Mouse (Mus musculus) NIH3T3 (cell line): ENCODE results near the gene Mag.

Source experiments
- DNase-seq: peaks from one replicate; pipeline ENCODE4 v3.0.0-alpha.2; 2012; ENCODE audit warnings: low read depth

Gene Mag

DNA sequence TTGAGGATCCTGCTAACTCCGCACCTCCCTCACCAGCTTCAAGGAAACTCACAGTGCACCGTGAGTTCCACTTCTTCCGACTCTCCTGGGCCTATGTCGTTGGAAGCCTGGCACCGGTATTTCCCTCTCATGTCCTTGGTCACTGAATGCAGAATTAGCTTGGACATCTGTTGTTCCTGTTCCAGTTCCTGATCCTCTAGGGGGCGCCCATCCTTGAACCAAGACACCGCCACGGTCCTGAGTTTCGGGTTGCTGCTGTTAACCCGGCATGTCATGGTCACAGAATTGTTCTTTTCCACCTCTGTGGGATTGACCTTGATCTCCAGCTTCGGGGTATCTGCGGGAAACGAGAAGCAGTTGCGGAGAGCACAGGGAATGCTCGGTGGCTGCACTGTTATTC is 41.6 kb downstream of the Mag start:
- peak; percentile 66 for DNase-seq

DNA sequence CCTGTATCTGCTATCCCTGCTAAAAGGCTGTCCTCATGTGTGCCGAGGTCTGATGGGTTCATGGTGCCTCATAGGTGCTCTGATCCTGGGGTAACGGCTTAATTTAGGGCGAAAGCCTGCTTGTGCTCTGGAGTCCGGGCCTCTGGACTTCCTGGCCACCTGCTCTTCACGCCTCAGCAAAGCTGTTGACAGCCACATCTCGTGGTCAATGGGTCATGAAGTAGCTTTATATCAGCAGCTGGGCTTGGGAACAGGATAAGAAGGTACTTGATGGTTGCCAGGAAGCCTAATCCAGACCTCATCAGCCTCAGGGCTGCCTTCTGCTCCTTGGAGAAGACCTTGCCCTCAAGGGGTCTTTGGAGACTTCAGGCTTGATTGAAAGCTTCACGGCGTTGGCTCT is 51.3 kb downstream of the Mag start:
- DNase-seq = no peak

DNA sequence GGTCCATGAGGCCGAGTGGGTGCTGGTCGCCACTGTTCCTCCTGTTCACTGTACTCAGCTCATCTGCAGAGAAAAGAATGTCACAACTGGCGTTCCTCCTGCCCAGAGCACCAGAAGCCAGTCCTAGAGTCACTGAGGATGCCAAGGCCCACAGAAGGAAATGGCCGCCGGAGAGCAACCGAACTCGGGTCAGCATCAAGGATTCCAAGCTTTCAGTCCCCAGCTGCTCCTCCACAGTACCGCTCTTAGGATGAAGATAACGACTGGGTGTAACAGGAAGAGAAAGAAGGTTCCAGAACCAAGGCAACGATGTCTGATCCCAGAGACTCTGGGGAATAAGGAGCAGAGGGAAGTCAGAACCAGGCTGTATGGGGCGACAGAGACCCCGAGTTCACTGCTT is 53.2 kb downstream of the Mag start, which contains the start of gene Ffar1:
Gene Ffar1 (minus strand): TSS at position 101 of the 400 bp plus-strand sequence.
- DNase-seq = no peak

DNA sequence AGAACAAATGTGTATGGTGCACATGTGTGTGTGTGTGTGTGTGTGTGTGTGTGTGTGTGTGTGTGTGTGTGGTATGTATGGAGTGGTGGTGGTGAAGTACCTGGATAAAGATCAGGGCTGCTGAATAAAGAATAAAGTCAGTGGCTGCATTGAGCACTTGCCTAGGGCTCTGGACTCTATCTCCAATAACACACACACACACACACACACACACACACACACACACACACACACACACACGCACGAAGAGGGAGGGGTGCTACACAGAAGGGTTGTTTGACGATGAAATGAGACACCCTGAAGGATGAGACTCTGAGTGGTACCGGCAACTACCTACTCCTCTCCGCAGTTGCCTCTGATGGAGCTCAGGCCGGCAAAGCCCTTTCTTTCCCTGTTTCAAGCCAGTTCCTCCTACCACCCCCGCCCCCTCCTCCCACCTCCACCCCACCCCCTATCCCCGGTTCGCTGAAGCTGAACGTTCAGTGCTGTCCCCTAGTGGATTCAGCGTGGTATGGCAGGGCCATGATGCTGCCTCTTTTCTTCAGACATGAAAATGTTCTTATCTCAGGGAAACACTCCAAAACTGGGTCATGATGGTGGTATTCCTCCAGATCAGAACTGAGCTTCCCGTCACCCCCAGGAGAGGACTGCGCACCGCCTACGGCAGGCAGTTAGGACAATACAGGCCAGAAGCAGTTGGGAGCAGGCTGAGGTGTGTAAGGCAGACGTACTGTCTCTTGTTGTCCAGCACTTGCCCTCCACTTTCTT is 54.9 kb downstream of the Mag start:
- peak; percentile 71 for DNase-seq

DNA sequence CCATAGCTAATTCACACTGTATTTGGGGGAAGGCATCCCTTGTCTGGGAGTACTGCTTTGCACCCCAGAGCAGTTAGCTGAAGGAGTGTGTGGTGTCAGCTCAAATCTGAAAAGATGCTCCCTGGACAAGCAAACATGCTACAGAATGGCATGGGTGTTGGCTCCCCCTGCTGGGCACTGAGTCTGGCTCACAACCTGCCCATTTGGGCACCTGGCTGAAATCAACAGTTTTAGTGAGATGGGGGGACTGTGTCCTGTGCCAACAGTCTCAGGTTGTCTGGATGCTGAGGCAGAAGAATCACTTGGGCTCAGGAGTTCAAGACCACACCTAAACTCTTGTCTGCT is 55.4 kb downstream of the Mag start:
- peak; percentile 81 for DNase-seq

DNA sequence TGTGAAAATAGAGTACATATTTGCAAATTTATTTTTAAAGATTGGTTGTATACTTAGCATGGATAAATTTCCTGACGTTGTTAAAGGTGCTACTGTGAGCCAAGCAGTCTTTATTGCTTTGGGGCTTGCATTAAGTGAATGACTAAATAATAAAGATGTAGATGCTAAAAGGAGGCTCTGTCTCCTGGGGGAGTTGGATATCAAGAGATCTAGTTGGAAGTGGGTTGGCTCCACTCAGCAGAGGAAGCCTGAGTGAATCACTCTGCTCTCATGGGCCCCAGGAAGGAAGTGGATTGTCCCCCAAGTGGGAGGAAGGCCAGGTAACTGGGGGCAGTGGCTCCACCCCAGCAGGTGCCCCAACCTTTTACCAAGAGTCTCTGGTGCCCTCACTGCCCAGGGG is 56.9 kb downstream of the Mag start:
- DNase-seq = no peak

DNA sequence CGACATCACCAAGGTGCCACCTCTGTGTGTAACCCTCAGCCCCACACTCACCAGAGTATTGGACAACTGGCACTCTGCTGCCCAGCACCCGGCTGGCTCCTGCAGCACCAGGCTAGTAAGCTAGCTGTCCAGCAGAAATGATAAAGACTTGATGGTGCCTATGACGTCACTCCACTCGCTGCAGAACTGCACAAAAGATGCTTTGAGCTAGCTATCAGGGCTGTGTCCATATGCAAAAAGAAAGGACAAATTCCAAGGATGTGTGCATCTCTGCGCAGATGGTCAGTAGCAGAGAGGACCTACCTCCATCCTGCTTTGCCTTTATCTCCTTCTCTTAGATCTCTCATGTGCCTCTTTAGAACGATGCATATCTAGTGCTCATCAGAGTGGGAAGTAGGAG is 58.6 kb downstream of the Mag start, which contains the start of gene Ffar3:
Gene Ffar3 (minus strand): TSS at position 101 of the 400 bp plus-strand sequence.
- DNase-seq = no peak

DNA sequence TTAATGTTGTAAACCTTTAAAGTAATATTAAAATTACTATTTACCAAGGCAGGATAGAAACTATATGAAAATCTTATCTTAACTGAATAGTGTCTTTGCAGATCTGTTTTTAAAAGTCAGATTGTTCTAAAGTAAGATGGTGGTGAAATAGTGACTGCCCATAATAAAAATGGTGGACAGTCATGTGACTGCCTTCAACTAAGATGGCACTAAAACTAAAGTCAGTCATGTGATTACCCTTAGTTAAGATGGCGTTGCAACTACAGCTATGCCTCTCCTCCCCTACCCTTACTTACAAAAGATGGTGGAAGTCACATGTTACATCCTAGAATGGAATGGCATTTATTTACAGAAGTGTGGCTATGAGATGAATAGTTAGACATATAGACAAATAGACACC is 63.3 kb downstream of the Mag start:
- no peak for DNase-seq
